Mouse (Mus musculus) heart, embryonic 14.5 days (tissue): Measurements from ENCODE around the gene 9530068E07Rik. TPM values are rescaled to one million over a fixed set of nuclear protein-coding genes. Genes with fewer than 3 reads are reported as not detected.

ENCODE experiments used
- ATAC-seq: fragments of 200-750 bp; cut with Nextera tagmentation; 2 replicates; pipeline ENCODE4 v1.8.0; 2017; ENCODE audit warnings: low read depth, moderate TSS enrichment; ENCODE audit not compliant: insufficient number of reproducible peaks, insufficient read depth, low FRiP score
- H3K27ac ChIP-seq, 2 experiments: fragments of 200-500 bp in 1 of 2; fragments of 300-500 bp in 1 of 2; sonication (generic) in 1 of 2; replicated peaks in 1 of 2; 2 replicates each; pipeline ENCODE4 v1.5.1; 2012 to 2014; ENCODE audit warnings: low read depth in 2 of 2, low read length in 2 of 2, control low read depth in 1 of 2, mild to moderate bottlenecking in 1 of 2, mixed read lengths in 1 of 2; ENCODE audit not compliant: control insufficient read depth in 1 of 2, insufficient read depth in 1 of 2
- H3K27me3 ChIP-seq: fragments of 300-500 bp; sonication (generic); 2 replicates; pipeline ENCODE4 v1.6.1; 2014; ENCODE audit warnings: mild to moderate bottlenecking, low read length, control low read depth; ENCODE audit not compliant: control insufficient read depth, insufficient read depth
- H3K36me3 ChIP-seq: fragments of 300-500 bp; sonication (generic); 2 replicates; pipeline ENCODE4 v1.6.1; 2014; ENCODE audit warnings: mild to moderate bottlenecking, control low read depth, low read length, mixed read lengths; ENCODE audit not compliant: control insufficient read depth, insufficient read depth
- H3K4me1 ChIP-seq, 2 experiments: fragments of 200-500 bp in 1 of 2; fragments of 300-500 bp in 1 of 2; sonication (generic) in 1 of 2; 2 replicates each; pipeline ENCODE4 v1.6.1; 2012 to 2014; ENCODE audit warnings: low read length in 2 of 2, control low read depth in 1 of 2, mixed read lengths in 1 of 2; ENCODE audit not compliant: control insufficient read depth in 2 of 2, insufficient read depth in 2 of 2
- H3K4me2 ChIP-seq: fragments of 300-500 bp; sonication (generic); 2 replicates; pipeline ENCODE4 v1.6.1; 2014; ENCODE audit warnings: mild to moderate bottlenecking, low read length
- H3K4me3 ChIP-seq, 2 experiments: fragments of 200-500 bp in 1 of 2; fragments of 300-500 bp in 1 of 2; sonication (generic) in 1 of 2; 2 replicates each; pipeline ENCODE4 v1.5.1; 2012 to 2014; ENCODE audit warnings: low read length in 2 of 2, mild to moderate bottlenecking in 2 of 2, control low read depth in 1 of 2, low read depth in 1 of 2, moderate library complexity in 1 of 2; ENCODE audit not compliant: control insufficient read depth in 1 of 2, insufficient read depth in 1 of 2
- H3K9ac ChIP-seq: fragments of 300-500 bp; sonication (generic); 2 replicates; pipeline ENCODE4 v1.6.1; 2014; ENCODE audit warnings: mild to moderate bottlenecking, low read length
- H3K9me3 ChIP-seq: fragments of 300-500 bp; sonication (generic); 2 replicates; pipeline ENCODE4 v1.6.1; 2016; ENCODE audit warnings: low read length, control low read depth; ENCODE audit not compliant: control insufficient read depth
- WGBS: fragments of 180-500 bp; shearing (Covaris S2); extraction: QIAGEN DNeasy Blood & Tissue Kit; methylation state at CpG from one replicate; pipeline ENCODE4 v1.1.7; 2014; 5-methylcytosine and 5-hydroxymethylcytosine counted together
- polyA plus RNA-seq: library from polyadenylated mRNA; unstranded; fragments of >200 nt; fragmentation: Nextera tagmentation; extraction: Ambion mirVana; gene quantifications from 2 replicates; pipeline ENCODE4 v1.2.1, GENCODE M21; 2014

The 9530068E07Rik gene
- polyA plus RNA-seq, 1 experiment from 2014 or later = 235 TPM

DNA sequence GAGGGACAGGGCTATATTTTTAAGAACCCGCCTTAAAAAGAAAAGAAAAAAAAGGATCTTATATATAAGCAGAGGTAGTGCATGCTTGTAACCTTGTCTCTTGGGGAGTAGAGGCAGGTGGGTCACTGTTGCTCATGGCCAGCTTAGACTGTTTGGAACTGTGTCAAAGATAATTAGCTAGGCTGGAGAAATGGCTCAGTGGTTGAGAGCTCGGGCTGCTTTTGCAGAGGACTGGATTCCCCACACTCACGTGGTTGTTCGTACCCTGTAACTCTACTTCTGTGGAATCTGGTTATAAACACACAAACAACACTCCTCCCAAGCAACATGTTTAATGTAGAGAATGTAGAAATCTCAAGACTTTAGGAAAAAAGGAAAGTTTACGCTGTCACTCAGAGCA is 8.0 kb downstream of the 9530068E07Rik start:
- WGBS = 92% methylated on average over 5 of the region's 5 CpGs
- Histone ChIP-seq H3K4me1 (peaks cover 12 to 20% of the 10 kb centered on the region in 2 experiments), H3K9me3 (no peaks in the 10 kb centered on the region), H3K27me3 (no peaks in the 10 kb centered on the region), H3K4me2 (no peak overlapping the region), H3K4me3 (no peak overlapping the region), H3K27ac (no peak overlapping the region), H3K36me3 (peaks cover 55% of the 10 kb centered on the region), H3K9ac (no peak overlapping the region)
- no peak for ATAC-seq

DNA sequence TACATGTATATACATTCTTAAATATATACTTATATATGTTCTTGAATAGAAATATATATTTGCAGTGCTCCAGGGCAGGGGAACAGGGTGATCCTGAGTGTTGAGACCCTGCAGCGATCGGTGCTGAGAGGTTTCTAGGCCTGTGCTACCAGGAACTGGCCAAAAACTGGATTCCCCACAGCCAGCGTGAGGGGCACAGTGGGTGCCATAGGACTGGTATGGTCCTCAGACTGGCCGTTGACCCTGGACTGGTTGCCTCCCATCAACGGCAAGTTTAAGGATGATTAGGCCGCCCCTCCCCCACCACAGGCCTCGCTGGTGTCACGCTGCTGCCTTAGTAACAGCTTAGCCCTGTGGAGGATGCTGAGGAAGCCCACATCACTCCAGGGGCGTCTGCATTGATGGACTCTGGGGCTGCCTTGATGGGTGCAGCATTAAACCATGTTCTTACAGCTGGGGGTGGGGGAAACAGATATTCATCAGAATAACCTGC is 9.0 kb downstream of the 9530068E07Rik start:
- WGBS = 68% methylated on average over 9 of the region's 9 CpGs
- ATAC-seq = no peak
- H3K9ac ChIP-seq = no peak overlapping the region
- H3K4me1 ChIP-seq = peaks cover 19 to 27% of the 10 kb centered on the region in 2 experiments
- H3K9me3 ChIP-seq = no peaks in the 10 kb centered on the region
- no peak overlapping the region for H3K4me2 ChIP-seq
- peaks cover 55% of the 10 kb centered on the region for H3K36me3 ChIP-seq
- H3K4me3 ChIP-seq = no peak overlapping the region
- no peak overlapping the region for H3K27ac ChIP-seq
- no peaks in the 10 kb centered on the region for H3K27me3 ChIP-seq

DNA sequence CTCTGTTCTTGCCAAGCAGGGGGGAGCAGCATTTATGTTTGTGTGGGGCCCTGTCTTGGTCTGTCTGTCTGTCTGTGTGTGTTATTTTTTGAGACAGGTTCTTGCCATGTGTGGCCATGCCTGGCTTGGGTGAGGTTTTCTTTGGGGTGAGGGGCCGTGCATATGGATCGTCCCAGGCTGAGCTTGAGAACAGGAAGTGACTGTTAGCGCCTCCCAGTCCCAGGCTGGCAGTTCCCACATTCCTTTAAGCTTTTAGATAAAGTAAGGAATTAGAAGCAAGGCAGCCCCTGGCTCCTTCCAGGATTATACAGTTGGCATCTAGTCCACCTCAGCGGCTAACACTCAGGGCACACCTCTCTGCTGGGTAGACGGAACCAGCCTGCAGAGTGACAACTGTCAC is 13.1 kb downstream of the 9530068E07Rik start:
- 12% methylated on average over 5 of the region's 5 CpGs for WGBS
- ATAC-seq = no peak
- H3K27ac ChIP-seq = peak overlapping the region; percentile 70 to 72

DNA sequence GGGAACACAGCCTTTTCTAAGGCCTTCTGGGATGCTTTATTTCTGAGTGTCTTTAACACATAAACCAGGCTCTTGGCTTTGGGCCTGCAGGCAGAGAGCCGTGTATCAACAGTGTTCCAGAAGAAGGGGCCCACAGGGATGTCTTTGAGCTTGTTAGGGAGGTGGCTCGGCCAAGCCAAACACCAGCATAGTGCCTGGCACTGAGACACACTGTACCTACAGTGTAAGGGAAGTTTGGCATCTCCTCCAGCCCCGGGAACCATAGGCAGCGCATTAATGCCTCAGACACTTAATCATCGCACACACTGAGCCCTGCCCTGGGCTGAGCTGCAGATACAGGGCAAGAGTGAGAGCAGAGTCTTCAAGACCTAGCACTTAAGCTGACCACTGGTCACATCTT is 22.1 kb downstream of the 9530068E07Rik start:
- Histone ChIP-seq H3K27ac (peak overlapping the region in 1 of 2 experiments; percentile 50; a peak in 2 of 4 replicates), H3K9ac (no peak overlapping the region), H3K36me3 (no peaks in the 10 kb centered on the region), H3K4me2 (no peak overlapping the region), H3K4me3 (no peak overlapping the region), H3K27me3 (no peaks in the 10 kb centered on the region), H3K9me3 (no peaks in the 10 kb centered on the region), H3K4me1 (no peaks in the 10 kb centered on the region; a peak in 1 of 4 replicates)
- 67% methylated on average over 5 of the region's 5 CpGs for WGBS
- 0 out of 2 replicates have a peak, but pooled peaks have one; percentile 35 for ATAC-seq

More for the DNA sequence above, 13.1 kb downstream of the 9530068E07Rik start:
- H3K27me3 ChIP-seq = no peaks in the 10 kb centered on the region
- H3K9ac ChIP-seq = peak overlapping the region; percentile 35; the same call in 1 of the 2 replicates
- H3K4me1 ChIP-seq = peaks cover 15 to 18% of the 10 kb centered on the region in 2 experiments
- H3K4me2 ChIP-seq = 0 out of 2 replicates have a peak overlapping the region, but pooled peaks have one; percentile 19
- H3K4me3 ChIP-seq = no peak overlapping the region
- H3K36me3 ChIP-seq = peaks cover 40% of the 10 kb centered on the region
- 0 out of 2 replicates have a peak, but pooled peaks cover 3% of the 10 kb centered on the region for H3K9me3 ChIP-seq

DNA sequence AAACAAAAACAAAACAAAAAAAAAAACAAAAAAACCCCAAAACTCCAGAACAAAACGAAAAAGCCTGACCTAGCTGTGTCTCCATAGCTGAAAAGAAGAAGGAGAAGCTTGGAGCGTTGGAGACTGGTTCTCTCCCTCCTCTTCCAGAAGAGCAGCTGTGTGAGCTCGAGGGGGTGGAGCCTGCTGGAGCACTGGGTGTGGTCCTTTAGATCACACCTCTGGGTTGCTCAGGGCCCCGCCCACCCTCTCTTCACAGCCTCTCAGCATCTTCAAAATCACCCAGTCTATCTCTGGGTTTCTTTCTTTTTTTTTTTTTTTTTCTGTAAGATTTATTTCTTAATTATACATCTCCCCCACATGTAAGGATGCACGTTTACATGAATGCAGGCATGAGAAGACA is 23.0 kb downstream of the 9530068E07Rik start:
- Histone ChIP-seq H3K4me3 (no peak overlapping the region), H3K4me1 (no peaks in the 10 kb centered on the region; a peak in 1 of 4 replicates), H3K4me2 (no peak overlapping the region), H3K27ac (no peak overlapping the region), H3K9ac (no peak overlapping the region), H3K27me3 (no peaks in the 10 kb centered on the region), H3K36me3 (no peaks in the 10 kb centered on the region), H3K9me3 (no peaks in the 10 kb centered on the region)
- 47% methylated on average over 5 of the region's 5 CpGs for WGBS
- ATAC-seq = no peak

DNA sequence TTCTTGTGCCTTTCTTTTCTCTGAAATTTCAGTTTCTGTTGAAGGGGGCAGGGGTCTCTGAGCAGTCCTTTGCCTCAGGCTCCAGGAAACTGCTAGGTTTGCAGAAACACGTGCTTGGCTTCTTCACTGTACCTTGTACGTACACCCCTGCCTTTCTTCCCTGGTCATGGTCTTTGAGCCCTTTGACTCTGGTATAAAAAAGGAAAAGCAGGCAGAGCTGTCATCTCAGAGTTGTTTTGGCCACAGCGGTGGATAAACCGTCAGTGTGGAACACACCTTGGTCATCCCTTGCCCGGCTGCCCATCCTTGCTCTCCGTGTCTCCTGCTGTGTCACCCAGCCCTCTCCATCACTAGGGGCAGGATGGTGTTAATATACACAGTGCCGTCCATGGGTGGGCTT is 23.6 kb downstream of the 9530068E07Rik start:
- WGBS = 80% methylated on average over 7 of the region's 7 CpGs
- H3K4me1 ChIP-seq = no peaks in the 10 kb centered on the region; a peak in 1 of 4 replicates
- no peak overlapping the region for H3K27ac ChIP-seq
- no peaks in the 10 kb centered on the region for H3K9me3 ChIP-seq
- H3K4me3 ChIP-seq = no peak overlapping the region
- no peaks in the 10 kb centered on the region for H3K27me3 ChIP-seq
- ATAC-seq = no peak
- H3K36me3 ChIP-seq = no peaks in the 10 kb centered on the region
- H3K9ac ChIP-seq = no peak overlapping the region
- no peak overlapping the region for H3K4me2 ChIP-seq

DNA sequence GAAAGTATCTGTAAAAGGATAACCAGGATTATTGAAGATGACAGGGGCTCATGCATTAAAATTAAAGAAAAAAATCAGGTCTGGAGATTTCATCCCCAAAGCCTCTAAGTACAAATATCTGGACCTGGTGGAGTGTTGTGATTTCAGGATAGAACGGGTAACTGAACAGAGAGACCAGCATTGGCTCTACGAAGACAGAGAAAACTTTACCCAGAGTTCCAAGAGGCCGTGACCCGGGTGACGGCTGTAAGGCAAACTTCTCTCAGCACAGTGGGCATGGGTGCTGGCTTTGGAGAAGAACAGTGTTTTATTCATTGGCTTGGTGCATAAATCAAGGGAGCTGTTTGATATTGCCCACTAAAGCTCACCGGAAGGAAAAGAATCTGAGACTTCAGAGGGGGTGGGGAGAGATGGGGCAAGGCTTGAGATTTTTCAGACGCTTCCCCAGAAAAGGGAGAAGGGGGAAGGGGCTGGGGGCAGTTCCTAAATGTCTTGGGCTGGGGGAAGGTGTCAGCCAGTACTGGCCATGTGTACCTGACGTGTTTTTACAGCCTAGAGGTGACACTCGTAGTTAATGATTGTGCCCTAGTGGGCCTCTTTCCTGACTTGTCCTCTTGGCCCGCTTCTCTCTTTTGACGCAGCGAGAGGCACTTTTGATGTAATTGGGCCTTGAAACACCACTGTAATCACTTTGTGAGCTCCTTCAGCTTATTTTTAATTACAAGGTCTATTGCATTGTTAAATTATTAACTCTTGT is 24.2 kb downstream of the 9530068E07Rik start:
- Histone ChIP-seq H3K27me3 (no peaks in the 10 kb centered on the region), H3K4me2 (no peak overlapping the region), H3K9ac (no peak overlapping the region), H3K36me3 (no peaks in the 10 kb centered on the region), H3K4me1 (no peaks in the 10 kb centered on the region; a peak in 1 of 4 replicates), H3K27ac (no peak overlapping the region), H3K9me3 (no peaks in the 10 kb centered on the region), H3K4me3 (no peak overlapping the region)
- no peak for ATAC-seq
- 78% methylated on average over 12 of the region's 12 CpGs for WGBS
